In genomic region chr7:30170283-30170951, GRCm38 (mm10) we compare ENCODE assay signal across 8 mouse cellular contexts. TPM values are rescaled to one million over a fixed set of nuclear protein-coding genes. Genes with fewer than 3 reads are reported as not detected.
DNase-seq lines count a peak whose midpoint lies in the region; ATAC-seq and TF ChIP-seq lines count a peak whose summit lies in the region.

No protein-coding gene starts in this region.

- TF ChIP-seq CTCF in lung, postnatal 0 days (IDR thresholded peaks at IDR 0.05), result no peak

- peaks cover 3% of the 10 kb centered on the region; the same call in 1 of the 2 replicates for H3K4me1 ChIP-seq in lung, postnatal 0 days (ENCODE audit: insufficient read depth, low read depth, low read length)
- peaks cover 28% of the 10 kb centered on the region for H3K4me1 ChIP-seq in erythroblast, embryonic 14.5 days (ENCODE audit: control insufficient read depth)
- H3K4me1 ChIP-seq in limb, embryonic 13.5 days, result peaks cover 15% of the 10 kb centered on the region
- H3K4me1 ChIP-seq in stomach, embryonic 14.5 days (ENCODE audit: control insufficient read depth, insufficient read depth, low read length), result peaks cover 12% of the 10 kb centered on the region

- ATAC-seq in lung, postnatal 0 days, result peak; percentile 5
- peak; percentile 9; the same call in 1 of the 2 replicates for ATAC-seq in limb, embryonic 13.5 days (ENCODE audit: low FRiP score, low read depth)
- ATAC-seq in stomach, embryonic 14.5 days (ENCODE audit: insufficient number of reproducible peaks, insufficient read depth, low FRiP score, low read depth), result peak; percentile 11; the same call in 1 of the 2 replicates

- no peaks in the 10 kb centered on the region for H3K36me3 ChIP-seq in lung, postnatal 0 days (ENCODE audit: insufficient read depth, low read length)
- peaks cover 21% of the 10 kb centered on the region for H3K36me3 ChIP-seq in erythroblast, embryonic 14.5 days (ENCODE audit: control insufficient read depth)
- H3K36me3 ChIP-seq in limb, embryonic 13.5 days, result peaks cover 33% of the 10 kb centered on the region
- peaks cover 8% of the 10 kb centered on the region for H3K36me3 ChIP-seq in stomach, embryonic 14.5 days (ENCODE audit: control insufficient read depth, insufficient read depth, low read length)

- no peaks in the 10 kb centered on the region for H3K9me3 ChIP-seq in lung, postnatal 0 days (ENCODE audit: low read length)
- H3K9me3 ChIP-seq in erythroblast, embryonic 14.5 days (ENCODE audit: control insufficient read depth, low read length), result peaks cover 3% of the 10 kb centered on the region; the same call in 1 of the 2 replicates
- H3K9me3 ChIP-seq in limb, embryonic 13.5 days, result peaks cover 21% of the 10 kb centered on the region
- H3K9me3 ChIP-seq in stomach, embryonic 14.5 days (ENCODE audit: control insufficient read depth, low read depth, low read length), result peaks cover 17% of the 10 kb centered on the region

- peak overlapping the region; percentile 66 for H3K4me2 ChIP-seq in lung, postnatal 0 days (replicated peaks; ENCODE audit: low read depth, low read length)
- peak overlapping the region; percentile 76 for H3K4me2 ChIP-seq in limb, embryonic 13.5 days (replicated peaks)
- peak overlapping the region; percentile 80 for H3K4me2 ChIP-seq in stomach, embryonic 14.5 days (replicated peaks; ENCODE audit: low read depth, low read length)

- peak overlapping the region; percentile 76 for H3K4me3 ChIP-seq in lung, postnatal 0 days (ENCODE audit: low read depth, low read length)
- peak overlapping the region; percentile 87 for H3K4me3 ChIP-seq in erythroblast, embryonic 14.5 days (replicated peaks)
- H3K4me3 ChIP-seq in limb, embryonic 13.5 days, result peak overlapping the region; percentile 71
- peak overlapping the region; percentile 67 for H3K4me3 ChIP-seq in stomach, embryonic 14.5 days (ENCODE audit: low read depth, low read length)

- no peaks in the 10 kb centered on the region for H3K27me3 ChIP-seq in lung, postnatal 0 days (replicated peaks; ENCODE audit: insufficient read depth, low read length)
- H3K27me3 ChIP-seq in erythroblast, embryonic 14.5 days (ENCODE audit: control insufficient read depth), result no peaks in the 10 kb centered on the region
- H3K27me3 ChIP-seq in limb, embryonic 13.5 days, result no peaks in the 10 kb centered on the region
- H3K27me3 ChIP-seq in stomach, embryonic 14.5 days (ENCODE audit: control insufficient read depth, insufficient read depth, low read length), result no peaks in the 10 kb centered on the region

- 0 out of 2 replicates have a peak overlapping the region, but pooled peaks have one; percentile 84 for H3K27ac ChIP-seq in lung, postnatal 0 days (ENCODE audit: low read length)
- peak overlapping the region; percentile 91; the same call in 1 of the 2 replicates for H3K27ac ChIP-seq in limb, embryonic 13.5 days
- H3K27ac ChIP-seq in stomach, embryonic 14.5 days (ENCODE audit: low read length), result peak overlapping the region; percentile 33; the same call in 1 of the 2 replicates

- DNase-seq in lung, postnatal 0 days (ENCODE audit: low spot score), result no peak
- no peak for DNase-seq in lung, postnatal 36 days
- no peak for DNase-seq in embryo, embryonic 10.5 days (ENCODE audit: low spot score)
- DNase-seq in retina, embryonic 14.5 days (ENCODE audit: low spot score), result no peak
- DNase-seq in urinary bladder, postnatal 14 days (ENCODE audit: low spot score), result no peak

- peak overlapping the region; percentile 72 for H3K9ac ChIP-seq in lung, postnatal 0 days (replicated peaks; ENCODE audit: low read depth)
- H3K9ac ChIP-seq in limb, embryonic 13.5 days, result peak overlapping the region; percentile 88
- peak overlapping the region; percentile 43 for H3K9ac ChIP-seq in stomach, embryonic 14.5 days (replicated peaks; ENCODE audit: low read depth, low read length)

- no peak for TF ChIP-seq EP300 in lung, postnatal 0 days (IDR thresholded peaks at IDR 0.05)

- WGBS in lung, postnatal 0 days, result 17% methylated on average over 11 of the region's 11 CpGs
- WGBS in limb, embryonic 13.5 days, result 24% methylated on average over 11 of the region's 11 CpGs
- 22% methylated on average over 11 of the region's 11 CpGs for WGBS in stomach, embryonic 14.5 days

RNA-seq across cellular contexts. Expression of gene Zfp146, which starts 0.9 kb away (rescaled TPM):
- polyA plus RNA-seq in lung, postnatal 0 days (2015; fragmentation: Nextera tagmentation; extraction: Ambion mirVana), result 6.0 and 6.9 TPM in 2 replicates
- 0.14 and 0.46 TPM in 2 replicates for polyA plus RNA-seq in erythroblast, embryonic 14.5 days (2012)
- 22.2 and 22.4 TPM in 2 replicates for polyA plus RNA-seq in limb, embryonic 13.5 days (2015; fragmentation: Nextera tagmentation; extraction: Ambion mirVana)
- 19.6 and 22.3 TPM in 2 replicates for polyA plus RNA-seq in stomach, embryonic 14.5 days (2014; fragmentation: Nextera tagmentation; extraction: Ambion mirVana)

RNA-seq across cellular contexts. Expression of gene Cox7a1, which starts 13.5 kb away (rescaled TPM):
- polyA plus RNA-seq in lung, postnatal 0 days (2015; fragmentation: Nextera tagmentation; extraction: Ambion mirVana), result 18.7 and 18.8 TPM in 2 replicates
- 0.12 TPM in 1 of 2 replicates, not detected in the other for polyA plus RNA-seq in erythroblast, embryonic 14.5 days (2012)
- 1.8 and 2.4 TPM in 2 replicates for polyA plus RNA-seq in limb, embryonic 13.5 days (2015; fragmentation: Nextera tagmentation; extraction: Ambion mirVana)
- polyA plus RNA-seq in stomach, embryonic 14.5 days (2014; fragmentation: Nextera tagmentation; extraction: Ambion mirVana), result 5.7 and 8.2 TPM in 2 replicates

RNA-seq across cellular contexts. Expression of gene Capns1, which starts 28.2 kb away (rescaled TPM):
- 118 and 120 TPM in 2 replicates for polyA plus RNA-seq in lung, postnatal 0 days (2015; fragmentation: Nextera tagmentation; extraction: Ambion mirVana)
- 17.1 and 21.2 TPM in 2 replicates for polyA plus RNA-seq in erythroblast, embryonic 14.5 days (2012)
- polyA plus RNA-seq in limb, embryonic 13.5 days (2015; fragmentation: Nextera tagmentation; extraction: Ambion mirVana), result 94.9 and 100 TPM in 2 replicates
- polyA plus RNA-seq in stomach, embryonic 14.5 days (2014; fragmentation: Nextera tagmentation; extraction: Ambion mirVana), result 95.8 and 99.8 TPM in 2 replicates

RNA-seq across cellular contexts. Expression of gene Zfp382, which starts 48.7 kb away (rescaled TPM):
- 3.5 and 3.7 TPM in 2 replicates for polyA plus RNA-seq in lung, postnatal 0 days (2015; fragmentation: Nextera tagmentation; extraction: Ambion mirVana)
- 0.11 TPM in 1 of 2 replicates, not detected in the other for polyA plus RNA-seq in erythroblast, embryonic 14.5 days (2012)
- 13.8 and 14.6 TPM in 2 replicates for polyA plus RNA-seq in limb, embryonic 13.5 days (2015; fragmentation: Nextera tagmentation; extraction: Ambion mirVana)
- polyA plus RNA-seq in stomach, embryonic 14.5 days (2014; fragmentation: Nextera tagmentation; extraction: Ambion mirVana), result 6.4 and 7.3 TPM in 2 replicates

Comparison
In these comparisons a context has a peak if more than half of its experiments do, and no peak if none do; other contexts are left out.
1. H3K27ac ChIP-seq: peak in every context shown above with its lines; median percentile 91 in limb, embryonic 13.5 days; 84 in lung, postnatal 0 days; 33 in stomach, embryonic 14.5 days.